Mouse (Mus musculus) small intestine, adult 2 months (tissue): Measurements from ENCODE around the gene Fndc7. TPM values are rescaled to one million over a fixed set of nuclear protein-coding genes. Genes with fewer than 3 reads are reported as not detected.

Experiments
- H3K27ac ChIP-seq: fragments of 200-500 bp; 2 replicates; pipeline ENCODE4 v1.5.1; 2012; ENCODE audit warnings: low read depth, low read length, control low read depth, inconsistent platforms; ENCODE audit not compliant: insufficient read depth
- H3K27me3 ChIP-seq: fragments of 200-500 bp; 2 replicates; pipeline ENCODE4 v1.6.1; 2012; ENCODE audit warnings: mild to moderate bottlenecking, moderate library complexity, low read length, inconsistent platforms; ENCODE audit not compliant: control insufficient read depth, insufficient read depth
- H3K36me3 ChIP-seq: fragments of 200-500 bp; 2 replicates; pipeline ENCODE4 v1.6.1; 2012; ENCODE audit warnings: mild to moderate bottlenecking, low read length, control low read depth, inconsistent platforms; ENCODE audit not compliant: control insufficient read depth, insufficient read depth
- H3K4me1 ChIP-seq: fragments of 200-500 bp; 2 replicates; pipeline ENCODE4 v1.6.1; 2012; ENCODE audit warnings: low read length, inconsistent platforms, mixed read lengths; ENCODE audit not compliant: control insufficient read depth, insufficient read depth, insufficient read length
- H3K4me3 ChIP-seq: fragments of 200-500 bp; 2 replicates; pipeline ENCODE4 v1.5.1; 2012; ENCODE audit warnings: low read depth, mild to moderate bottlenecking, control low read depth, inconsistent platforms, low read length, moderate library complexity
- CTCF ChIP-seq: fragments of 200-500 bp; IDR thresholded peaks from 2 replicates; pipeline ENCODE4 v1.5.1; 2012; ENCODE audit warnings: low read depth, mild to moderate bottlenecking, control low read depth, inconsistent platforms, low read length, moderate library complexity, mixed read lengths; ENCODE audit not compliant: insufficient replicate concordance, insufficient read length; ENCODE audit errors: extremely low read depth
- POLR2A ChIP-seq: fragments of 200-500 bp; IDR thresholded peaks from 2 replicates; pipeline ENCODE4 v1.6.1; 2012; ENCODE audit warnings: low read depth, mild to moderate bottlenecking, control low read depth, inconsistent platforms, low read length, moderate library complexity
- WGBS: fragments of 180-500 bp; shearing (Covaris S2); methylation state at CpG from one replicate; pipeline ENCODE4 v1.1.7; 2018; 5-methylcytosine and 5-hydroxymethylcytosine counted together
- polyA plus RNA-seq: library from polyadenylated mRNA; depleted of rRNA; stranded (reverse); fragments of >200 nt; gene quantifications from 2 replicates; pipeline ENCODE4 v1.2.3, GENCODE M21; 2012; rRNA removed

The Fndc7 gene
- polyA plus RNA-seq, 1 experiment: 0.10 TPM

- H3K27ac ChIP-seq: no peak overlapping the region
Measured at GRCm38 (mm10) chr3:108831750-108832149, 58.1 kb downstream of the Fndc7 start.

GRCm38 (mm10) chr3:108830493-108830892 lies 59.3 kb downstream of the Fndc7 start:
- Histone ChIP-seq H3K27me3 (no peaks in the 10 kb centered on the region), H3K27ac (no peak overlapping the region), H3K36me3 (peaks cover 13% of the 10 kb centered on the region), H3K4me1 (peaks cover 3% of the 10 kb centered on the region), H3K4me3 (no peak overlapping the region)
- WGBS: 23% methylated on average over 11 of the region's 11 CpGs
- no peak for TF ChIP-seq POLR2A
- TF ChIP-seq CTCF: no peak

More at GRCm38 (mm10) chr3:108831750-108832149, 58.1 kb downstream of the Fndc7 start:
- no peaks in the 10 kb centered on the region for H3K27me3 ChIP-seq
- peaks cover 10% of the 10 kb centered on the region for H3K36me3 ChIP-seq
- H3K4me1 ChIP-seq: peaks cover 3% of the 10 kb centered on the region
- TF ChIP-seq CTCF: no peak
- WGBS: 95% methylated on average over 6 of the region's 6 CpGs
- H3K4me3 ChIP-seq: no peak overlapping the region

GRCm38 (mm10) chr3:108815631-108816030 lies 74.2 kb downstream of the Fndc7 start:
- H3K4me1 ChIP-seq: no peaks in the 10 kb centered on the region
- peaks cover 39% of the 10 kb centered on the region for H3K36me3 ChIP-seq
- no peak overlapping the region for H3K27ac ChIP-seq
- TF ChIP-seq CTCF (no peak), POLR2A (no peak)
- no peaks in the 10 kb centered on the region for H3K27me3 ChIP-seq
- whole genome bisulfite sequencing: 64% methylated on average over 4 of the region's 4 CpGs
- H3K4me3 ChIP-seq: no peak overlapping the region

GRCm38 (mm10) chr3:108810747-108811263 lies 79.0 kb downstream of the Fndc7 start:
- Histone ChIP-seq H3K4me3 (no peak overlapping the region), H3K27me3 (no peaks in the 10 kb centered on the region), H3K4me1 (no peaks in the 10 kb centered on the region), H3K36me3 (peaks cover 30% of the 10 kb centered on the region), H3K27ac (no peak overlapping the region)
- TF ChIP-seq POLR2A (no peak), CTCF (no peak)
- 36% methylated on average over 4 of the region's 4 CpGs for WGBS

- H3K36me3 ChIP-seq: peaks cover 54% of the 10 kb centered on the region
- H3K27ac ChIP-seq: no peak overlapping the region
- WGBS: 93% methylated on average over 5 of the region's 5 CpGs
Measured at GRCm38 (mm10) chr3:108805622-108806021, 84.2 kb downstream of the Fndc7 start.

More at GRCm38 (mm10) chr3:108805622-108806021, 84.2 kb downstream of the Fndc7 start:
- Histone ChIP-seq H3K27me3 (no peaks in the 10 kb centered on the region), H3K4me3 (no peak overlapping the region), H3K4me1 (no peaks in the 10 kb centered on the region)
- TF ChIP-seq CTCF: no peak
- TF ChIP-seq POLR2A: no peak

Other genes with a start within 250 kb of the Fndc7 start
- 7.3 and 17.7 TPM in 2 replicates for gene Clcc1, start 236.1 kb downstream of the Fndc7 start, polyA plus RNA-seq
- 4.6 and 8.7 TPM in 2 replicates for gene Gpsm2, start 167.7 kb downstream of the Fndc7 start, polyA plus RNA-seq
- not detected in 2 replicates for gene Aknad1, start 150.3 kb downstream of the Fndc7 start, polyA plus RNA-seq
- gene Stxbp3, start 49.5 kb downstream of the Fndc7 start, polyA plus RNA-seq: 1.7 and 4.5 TPM in 2 replicates
- 38.0 and 73.9 TPM in 2 replicates for gene Prpf38b, start 21.7 kb upstream of the Fndc7 start, polyA plus RNA-seq
- not detected in 2 replicates for gene Henmt1, start 49.9 kb upstream of the Fndc7 start, polyA plus RNA-seq
- gene Gm9857, start 50.4 kb upstream of the Fndc7 start, polyA plus RNA-seq: not detected in 2 replicates
- gene Fam102b, start 137.6 kb upstream of the Fndc7 start, polyA plus RNA-seq: 1.0 and 3.0 TPM in 2 replicates
- gene Slc25a54, start 190.5 kb upstream of the Fndc7 start, polyA plus RNA-seq: not detected in 2 replicates
- gene Slc25a24, start 233.1 kb upstream of the Fndc7 start, polyA plus RNA-seq: 18.4 and 67.3 TPM in 2 replicates